Mouse (Mus musculus) testis, adult 2 months (tissue): ENCODE measurements around the gene Mycn.

Experiments
- CTCF ChIP-seq: fragments of 200-500 bp; IDR thresholded peaks from 2 replicates; pipeline ENCODE4 v1.5.1; 2012; ENCODE audit warnings: low read depth, mild to moderate bottlenecking, inconsistent platforms, low read length, moderate library complexity; ENCODE audit not compliant: control insufficient read depth, insufficient read depth, insufficient replicate concordance
- POLR2A ChIP-seq: fragments of 200-500 bp; IDR thresholded peaks from 2 replicates; pipeline ENCODE4 v1.6.1; 2012; ENCODE audit warnings: low read depth, mild to moderate bottlenecking, inconsistent platforms, low read length, moderate library complexity; ENCODE audit not compliant: control insufficient read depth

- no peak for TF ChIP-seq CTCF
- no peak for TF ChIP-seq POLR2A
Observed at GRCm38 (mm10) chr12:12972756-12973435, 31.2 kb upstream of the Mycn start.
